Mouse (Mus musculus): ENCODE results near the gene Tmem145.

- TF ChIP-seq POLR2A (IDR thresholded peaks at IDR 0.05; ENCODE audit: insufficient read depth, low read length): no peak
- TF ChIP-seq CTCF (IDR thresholded peaks at IDR 0.05; ENCODE audit: low read depth, low read length): no peak
- no peak for TF ChIP-seq EP300 (IDR thresholded peaks at IDR 0.05; ENCODE audit: insufficient read depth, low read depth, low read length)
Measured at GRCm38 (mm10) chr7:25309425-25309824, 3.5 kb downstream of the Tmem145 start.
